ENCODE assay signal across 17 mouse cellular contexts in genomic region chr2:41486116-41486515, GRCm38 (mm10).
"Had no signal": no experiment of that assay in that cellular context is flagged by ENCODE, and none has a peak within 500 bp of the region (broad histone marks: within the 10 kb centered on the region; RNA-seq: fewer than 3 reads in every experiment).

No protein-coding gene starts in this region.

- H3K27ac ChIP-seq: limb, embryonic 12.5 days; liver, embryonic 13.5 days; lung, embryonic 15.5 days; macrophage; midbrain, embryonic 15.5 days; neural tube, embryonic 12.5 days; stomach, embryonic 15.5 days had no signal

- H3K9me3 ChIP-seq: limb, embryonic 12.5 days; liver, embryonic 13.5 days; lung, embryonic 15.5 days; megakaryocyte, embryonic 14.5 days; midbrain, embryonic 15.5 days; neural tube, embryonic 12.5 days; stomach, embryonic 15.5 days had no signal

- H3K9ac ChIP-seq: limb, embryonic 12.5 days; liver, embryonic 13.5 days; liver, postnatal 0 days; lung, embryonic 15.5 days; midbrain, embryonic 15.5 days; neural tube, embryonic 12.5 days; stomach, embryonic 15.5 days had no signal

- DNase-seq: kidney, adult 18-20 months; kidney, postnatal 10 days; kidney, postnatal 4 days; liver; liver, embryonic 13.5 days; liver, postnatal 0 days; lung, postnatal 14 days; right cerebral cortex, postnatal 14 days; thymus, postnatal 36 days had no signal

- ATAC-seq: liver, postnatal 0 days; midbrain, embryonic 15.5 days had no signal

- H3K4me1 ChIP-seq: limb, embryonic 12.5 days; liver, embryonic 13.5 days; lung, embryonic 15.5 days; megakaryocyte, embryonic 14.5 days; midbrain, embryonic 15.5 days; neural tube, embryonic 12.5 days; stomach, embryonic 15.5 days had no signal

- H3K36me3 ChIP-seq: limb, embryonic 12.5 days; liver, embryonic 13.5 days; lung, embryonic 15.5 days; midbrain, embryonic 15.5 days; neural tube, embryonic 12.5 days; stomach, embryonic 15.5 days had no signal

- H3K4me3 ChIP-seq: limb, embryonic 12.5 days; liver, embryonic 13.5 days; lung, embryonic 15.5 days; megakaryocyte, embryonic 14.5 days; midbrain, embryonic 15.5 days; neural tube, embryonic 12.5 days; stomach, embryonic 15.5 days had no signal

- H3K27me3 ChIP-seq: limb, embryonic 12.5 days; liver, embryonic 13.5 days; lung, embryonic 15.5 days; megakaryocyte, embryonic 14.5 days; midbrain, embryonic 15.5 days; neural tube, embryonic 12.5 days; stomach, embryonic 15.5 days had no signal

- H3K4me2 ChIP-seq: limb, embryonic 12.5 days; liver, embryonic 13.5 days; lung, embryonic 15.5 days; midbrain, embryonic 11.5 days; midbrain, embryonic 15.5 days; neural tube, embryonic 12.5 days; stomach, embryonic 15.5 days had no signal
